Mouse (Mus musculus) hindbrain, embryonic 12.5 days (tissue): ENCODE results near the gene Papss1. TPM values are rescaled to one million over a fixed set of nuclear protein-coding genes. Genes with fewer than 3 reads are reported as not detected.
A peak's percentile ranks its signal among the peaks of the same experiment; 100 is the strongest.

Experiments
- ATAC-seq: fragments of 200-750 bp; cut with Nextera tagmentation; 2 replicates; pipeline ENCODE4 v1.8.0; 2017; ENCODE audit warnings: moderate TSS enrichment; ENCODE audit not compliant: low FRiP score
- H3K27ac ChIP-seq: fragments of 300-500 bp; sonication (generic); 2 replicates; pipeline ENCODE4 v1.5.1; 2016; ENCODE audit warnings: mild to moderate bottlenecking
- H3K27me3 ChIP-seq: fragments of 300-500 bp; sonication (generic); 2 replicates; pipeline ENCODE4 v1.6.1; 2016; ENCODE audit warnings: mild to moderate bottlenecking
- H3K36me3 ChIP-seq: fragments of 300-500 bp; sonication (generic); 2 replicates; pipeline ENCODE4 v1.6.1; 2016; ENCODE audit warnings: mild to moderate bottlenecking
- H3K4me1 ChIP-seq: fragments of 300-500 bp; sonication (generic); 2 replicates; pipeline ENCODE4 v1.6.1; 2016
- H3K4me2 ChIP-seq: fragments of 300-500 bp; sonication (generic); replicated peaks from 2 replicates; pipeline ENCODE4 v1.6.1; 2016; ENCODE audit warnings: mild to moderate bottlenecking
- H3K4me3 ChIP-seq: fragments of 300-500 bp; sonication (generic); 2 replicates; pipeline ENCODE4 v1.5.1; 2016; ENCODE audit warnings: mild to moderate bottlenecking
- H3K9ac ChIP-seq: fragments of 300-500 bp; sonication (generic); 2 replicates; pipeline ENCODE4 v1.6.1; 2016; ENCODE audit warnings: mild to moderate bottlenecking, moderate library complexity
- H3K9me3 ChIP-seq: fragments of 300-500 bp; sonication (generic); replicated peaks from 2 replicates; pipeline ENCODE4 v1.6.1; 2016; ENCODE audit warnings: mild to moderate bottlenecking
- WGBS: fragments of 180-500 bp; shearing (Covaris S2); methylation state at CpG from one replicate; pipeline ENCODE4 v1.1.7; 2016; 5-methylcytosine and 5-hydroxymethylcytosine counted together
- polyA plus RNA-seq: library from polyadenylated mRNA; unstranded; fragments of >200 nt; fragmentation: Nextera tagmentation; extraction: Ambion mirVana; gene quantifications from 2 replicates; pipeline ENCODE4 v1.2.1, GENCODE M21; 2016

Papss1 gene
- polyA plus RNA-seq, 1 experiment from 2014 or later = 107 TPM

DNA sequence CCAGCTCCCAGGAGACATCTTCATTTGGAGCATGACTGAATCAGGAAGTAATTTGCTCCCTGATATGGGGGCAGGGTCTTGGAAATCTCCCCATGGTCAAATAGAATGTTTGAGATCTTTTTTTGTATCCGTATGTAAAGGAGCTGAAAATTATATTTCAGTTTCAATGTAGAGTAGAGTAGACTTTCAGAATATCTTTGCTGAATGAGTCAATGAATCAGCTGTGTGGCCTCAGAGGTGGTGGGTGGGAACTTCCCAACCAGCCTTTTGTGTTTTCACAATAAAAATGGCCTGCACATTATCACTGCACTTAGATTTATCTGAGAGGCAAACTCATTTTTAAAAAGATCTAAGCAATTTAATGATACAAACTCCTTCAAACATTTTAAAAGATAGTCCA, 58.6 kb downstream of the Papss1 start:
- Histone ChIP-seq H3K36me3 (peaks cover 38% of the 10 kb centered on the region), H3K9ac (no peak overlapping the region), H3K4me2 (no peak overlapping the region), H3K27me3 (no peaks in the 10 kb centered on the region), H3K4me3 (no peak overlapping the region), H3K9me3 (no peaks in the 10 kb centered on the region), H3K27ac (no peak overlapping the region), H3K4me1 (no peaks in the 10 kb centered on the region)
- 95% methylated on average over 1 of the region's 1 CpGs for WGBS
- no peak for ATAC-seq

GRCm38 (mm10) chr3:131624063-131624462, 59.5 kb downstream of the Papss1 start:
- H3K4me3 ChIP-seq = no peak overlapping the region
- no peaks in the 10 kb centered on the region for H3K4me1 ChIP-seq
- H3K36me3 ChIP-seq = peaks cover 29% of the 10 kb centered on the region
- no peaks in the 10 kb centered on the region for H3K9me3 ChIP-seq
- no peak overlapping the region for H3K9ac ChIP-seq
- H3K4me2 ChIP-seq = no peak overlapping the region
- no peak for ATAC-seq
- WGBS = 90% methylated on average over 9 of the region's 9 CpGs
- no peak overlapping the region for H3K27ac ChIP-seq
- H3K27me3 ChIP-seq = no peaks in the 10 kb centered on the region

DNA sequence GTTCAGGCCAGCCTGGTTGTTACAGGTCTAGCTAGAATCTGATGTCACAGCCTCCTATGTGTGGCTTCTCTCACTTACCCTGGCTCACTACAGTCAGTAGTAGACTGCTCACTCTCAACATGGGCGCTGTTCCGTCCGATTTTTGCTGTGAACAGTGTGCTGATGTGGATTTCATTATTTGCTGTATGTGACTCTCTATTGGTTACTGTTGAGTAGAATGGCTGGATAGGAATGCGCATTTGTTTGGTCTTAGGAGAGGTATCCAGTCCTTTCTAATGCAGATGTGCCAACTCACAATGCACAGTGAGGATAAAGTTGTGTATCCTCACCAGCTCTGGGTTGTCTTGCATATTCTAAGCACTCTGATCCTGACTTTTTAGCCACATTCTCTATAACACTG, 62.9 kb downstream of the Papss1 start:
- H3K4me3 ChIP-seq = no peak overlapping the region
- no peaks in the 10 kb centered on the region for H3K9me3 ChIP-seq
- 88% methylated on average over 4 of the region's 4 CpGs for WGBS
- H3K36me3 ChIP-seq = peaks cover 35% of the 10 kb centered on the region
- no peaks in the 10 kb centered on the region for H3K27me3 ChIP-seq
- H3K4me2 ChIP-seq = no peak overlapping the region
- no peaks in the 10 kb centered on the region for H3K4me1 ChIP-seq
- no peak overlapping the region for H3K27ac ChIP-seq
- ATAC-seq = no peak
- H3K9ac ChIP-seq = no peak overlapping the region

DNA sequence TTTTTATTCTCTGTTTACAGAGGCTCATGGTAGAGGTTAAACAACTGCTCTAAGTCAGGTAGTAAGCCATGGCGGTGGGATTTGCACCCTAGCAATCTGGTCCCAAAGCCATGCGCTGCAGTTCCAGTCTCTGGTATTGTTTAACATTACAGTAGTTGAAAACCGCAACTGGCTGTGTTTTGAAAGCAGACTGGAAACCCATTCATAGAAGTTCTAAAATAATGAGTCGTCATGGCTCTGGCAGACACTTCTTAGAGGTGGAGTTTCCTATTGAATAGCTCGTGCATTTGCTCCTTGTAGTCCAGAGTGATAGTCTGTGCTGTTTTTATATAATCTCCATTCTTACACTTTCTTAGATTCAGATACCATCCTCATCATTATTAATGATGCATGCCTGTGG, 63.7 kb downstream of the Papss1 start:
- 86% methylated on average over 5 of the region's 5 CpGs for WGBS
- H3K4me1 ChIP-seq = no peaks in the 10 kb centered on the region
- no peak overlapping the region for H3K27ac ChIP-seq
- no peak overlapping the region for H3K4me3 ChIP-seq
- no peaks in the 10 kb centered on the region for H3K27me3 ChIP-seq
- no peak for ATAC-seq
- no peaks in the 10 kb centered on the region for H3K9me3 ChIP-seq
- H3K4me2 ChIP-seq = no peak overlapping the region
- peaks cover 30% of the 10 kb centered on the region for H3K36me3 ChIP-seq
- H3K9ac ChIP-seq = no peak overlapping the region

DNA sequence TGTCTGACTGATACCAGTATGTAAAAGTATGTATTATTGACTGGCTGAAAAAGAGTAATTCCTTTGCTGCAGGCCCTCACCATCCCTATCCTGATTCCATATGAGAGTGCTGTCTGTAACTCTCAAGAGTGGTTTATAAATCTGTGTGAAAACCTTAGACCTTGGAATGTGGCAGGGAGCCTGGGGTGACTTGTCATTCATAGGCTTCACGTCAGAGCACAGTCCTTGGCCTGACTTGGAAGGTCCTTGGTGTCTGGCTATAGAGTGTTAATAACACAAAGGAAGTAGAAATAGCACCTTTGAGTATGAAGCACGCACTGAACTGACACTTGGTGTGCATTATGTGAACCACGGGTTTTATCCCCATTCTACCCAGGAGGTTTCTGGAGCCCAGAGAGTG, 64.4 kb downstream of the Papss1 start:
- Histone ChIP-seq H3K4me3 (no peak overlapping the region), H3K4me1 (no peaks in the 10 kb centered on the region), H3K4me2 (no peak overlapping the region), H3K9me3 (no peaks in the 10 kb centered on the region), H3K9ac (no peak overlapping the region), H3K27me3 (no peaks in the 10 kb centered on the region), H3K27ac (no peak overlapping the region), H3K36me3 (peaks cover 30% of the 10 kb centered on the region; the same call in 1 of the 2 replicates)
- WGBS = 81% methylated on average over 3 of the region's 3 CpGs
- no peak for ATAC-seq

DNA sequence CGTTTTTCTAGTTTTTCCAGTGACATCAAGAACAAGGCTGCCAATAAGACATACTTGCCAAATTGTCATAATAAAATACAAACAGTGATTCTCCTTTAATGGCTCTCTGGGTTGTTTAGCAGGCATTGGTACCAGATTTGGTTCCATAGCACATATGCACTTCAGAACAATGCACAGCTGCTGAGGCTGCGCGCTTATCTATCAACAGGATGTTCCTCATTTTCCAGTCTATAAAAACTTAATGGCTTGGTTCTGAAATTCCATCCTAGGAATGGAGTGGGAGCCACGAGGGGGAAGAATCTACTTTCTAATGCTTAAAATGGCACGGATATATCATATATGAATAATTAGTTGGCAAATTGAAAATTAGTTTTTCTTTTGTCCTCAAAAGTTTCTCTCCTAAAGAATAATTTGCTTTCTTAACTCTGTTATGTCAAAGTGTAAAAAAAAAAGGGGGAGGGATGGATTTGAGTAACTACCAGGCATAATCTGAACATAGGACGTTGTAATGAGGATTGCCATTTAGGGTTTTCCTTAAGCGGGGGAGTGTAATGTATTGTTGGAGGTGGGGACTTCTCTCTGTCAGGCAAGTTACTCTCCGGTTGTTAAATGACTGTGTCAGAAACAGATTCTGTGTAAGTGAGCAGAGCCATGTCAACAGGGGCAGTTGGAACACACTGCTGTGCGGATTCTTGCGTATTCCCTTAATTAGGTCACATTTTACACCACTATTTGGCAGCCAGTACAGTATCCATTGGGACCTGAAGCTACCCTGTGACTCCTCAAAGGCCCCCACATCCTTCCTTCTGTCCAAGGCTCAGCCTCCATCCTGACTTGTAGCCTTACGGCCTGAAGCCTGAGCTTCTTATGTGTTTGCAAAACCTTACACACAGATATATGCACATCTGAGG, 66.1 kb downstream of the Papss1 start:
- Histone ChIP-seq H3K4me1 (no peaks in the 10 kb centered on the region), H3K4me2 (no peak overlapping the region), H3K36me3 (peaks cover 24% of the 10 kb centered on the region), H3K4me3 (no peak overlapping the region), H3K9me3 (no peaks in the 10 kb centered on the region), H3K9ac (no peak overlapping the region), H3K27ac (no peak overlapping the region), H3K27me3 (no peaks in the 10 kb centered on the region)
- ATAC-seq = no peak
- 87% methylated on average over 11 of the region's 11 CpGs for WGBS

GRCm38 (mm10) chr3:131631318-131631870, 66.8 kb downstream of the Papss1 start:
- H3K9me3 ChIP-seq = no peaks in the 10 kb centered on the region
- H3K27me3 ChIP-seq = no peaks in the 10 kb centered on the region
- no peak overlapping the region for H3K9ac ChIP-seq
- peaks cover 1% of the 10 kb centered on the region; the same call in 1 of the 2 replicates for H3K4me1 ChIP-seq
- ATAC-seq = no peak
- WGBS = 84% methylated on average over 16 of the region's 16 CpGs
- H3K36me3 ChIP-seq = peaks cover 24% of the 10 kb centered on the region
- no peak overlapping the region for H3K27ac ChIP-seq
- H3K4me3 ChIP-seq = no peak overlapping the region
- H3K4me2 ChIP-seq = no peak overlapping the region

DNA sequence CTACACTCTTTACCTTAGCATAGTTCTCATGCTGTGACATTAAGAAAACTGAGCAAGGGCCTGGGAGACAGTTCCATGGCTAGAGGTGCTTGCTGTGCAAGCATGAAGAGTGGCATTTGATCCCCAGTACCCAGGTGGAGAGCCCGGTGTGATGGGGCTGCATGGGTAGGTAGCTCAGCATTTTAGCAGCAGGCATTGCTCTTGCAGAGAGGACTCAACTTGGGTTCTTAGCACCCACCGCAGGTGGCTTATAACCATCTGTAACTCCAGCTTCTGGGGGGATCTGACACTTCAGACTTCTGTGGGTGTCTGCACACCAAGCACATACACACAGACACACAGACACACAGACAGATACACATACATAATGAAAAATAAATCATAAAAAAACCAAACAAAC, 69.5 kb downstream of the Papss1 start:
- Histone ChIP-seq H3K36me3 (peaks cover 19% of the 10 kb centered on the region; the same call in 1 of the 2 replicates), H3K27me3 (no peaks in the 10 kb centered on the region), H3K4me3 (no peak overlapping the region), H3K27ac (no peak overlapping the region), H3K4me1 (peaks cover 10% of the 10 kb centered on the region), H3K4me2 (no peak overlapping the region), H3K9me3 (no peaks in the 10 kb centered on the region), H3K9ac (no peak overlapping the region)
- no peak for ATAC-seq
- WGBS = 90% methylated on average over 2 of the region's 2 CpGs

GRCm38 (mm10) chr3:131636126-131636525, 71.6 kb downstream of the Papss1 start:
- Histone ChIP-seq H3K27me3 (no peaks in the 10 kb centered on the region), H3K36me3 (peaks cover 19% of the 10 kb centered on the region; the same call in 1 of the 2 replicates), H3K9ac (no peak overlapping the region), H3K4me1 (peaks cover 10% of the 10 kb centered on the region), H3K27ac (no peak overlapping the region; the same call in 1 of the 2 replicates), H3K4me2 (no peak overlapping the region), H3K9me3 (no peaks in the 10 kb centered on the region), H3K4me3 (no peak overlapping the region)
- ATAC-seq = no peak
- WGBS = 42% methylated on average over 5 of the region's 5 CpGs

DNA sequence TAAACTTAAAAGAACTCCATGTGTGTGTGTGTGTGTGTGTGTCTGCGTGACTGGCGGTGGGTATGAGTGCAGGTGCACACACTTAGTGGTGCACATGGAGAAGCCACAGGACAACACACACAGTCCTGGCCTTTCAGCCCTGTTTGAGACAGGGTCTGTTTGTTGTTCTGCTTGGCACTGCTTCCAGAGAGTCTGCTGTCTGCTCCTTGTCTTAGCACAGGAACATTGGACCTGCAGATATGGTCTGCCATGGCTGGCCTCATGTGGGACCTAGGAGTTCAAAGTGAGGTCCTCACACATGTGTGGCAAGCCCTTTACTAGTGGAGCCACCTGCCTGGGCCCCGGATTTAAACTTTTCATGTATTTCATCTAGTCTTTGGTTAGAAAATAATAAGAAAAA, 72.4 kb downstream of the Papss1 start:
- no peak overlapping the region for H3K9ac ChIP-seq
- no peak overlapping the region for H3K4me3 ChIP-seq
- H3K36me3 ChIP-seq = peaks cover 12% of the 10 kb centered on the region; the same call in 1 of the 2 replicates
- H3K27ac ChIP-seq = no peak overlapping the region
- ATAC-seq = peak; percentile 51
- peaks cover 10% of the 10 kb centered on the region for H3K4me1 ChIP-seq
- no peaks in the 10 kb centered on the region for H3K27me3 ChIP-seq
- WGBS = 91% methylated on average over 3 of the region's 3 CpGs
- H3K4me2 ChIP-seq = no peak overlapping the region
- no peaks in the 10 kb centered on the region for H3K9me3 ChIP-seq

DNA sequence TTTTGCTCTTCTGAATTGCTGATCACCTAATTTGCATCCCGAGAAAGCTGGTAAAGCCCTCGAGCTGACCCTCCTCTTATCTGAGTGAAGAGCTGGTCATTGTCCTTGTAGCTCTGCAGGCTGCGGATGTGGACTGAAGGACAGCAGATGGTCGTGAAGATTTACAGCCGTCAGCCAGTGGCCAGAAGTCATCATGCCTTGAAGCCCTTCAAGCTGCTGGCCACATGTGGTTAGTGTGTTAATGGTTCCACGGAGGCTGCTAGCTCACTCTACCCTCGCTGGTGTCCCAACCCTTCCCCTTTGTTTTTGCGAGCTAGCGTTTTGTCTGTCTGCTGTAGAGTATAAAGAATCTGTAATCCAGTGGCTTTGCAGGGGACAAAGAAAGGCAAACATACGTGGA, 73.1 kb downstream of the Papss1 start:
- Histone ChIP-seq H3K4me3 (no peak overlapping the region), H3K9ac (no peak overlapping the region), H3K27me3 (no peaks in the 10 kb centered on the region), H3K36me3 (peaks cover 9% of the 10 kb centered on the region; the same call in 1 of the 2 replicates), H3K27ac (no peak overlapping the region), H3K4me1 (peaks cover 10% of the 10 kb centered on the region), H3K4me2 (no peak overlapping the region), H3K9me3 (no peaks in the 10 kb centered on the region)
- peak; percentile 46; the same call in 1 of the 2 replicates for ATAC-seq
- 22% methylated on average over 10 of the region's 10 CpGs for WGBS

- Histone ChIP-seq H3K4me2 (no peak overlapping the region), H3K9me3 (no peaks in the 10 kb centered on the region), H3K27ac (no peak overlapping the region), H3K4me3 (no peak overlapping the region), H3K4me1 (peaks cover 10% of the 10 kb centered on the region), H3K27me3 (no peaks in the 10 kb centered on the region), H3K9ac (no peak overlapping the region), H3K36me3 (peaks cover 13% of the 10 kb centered on the region; the same call in 1 of the 2 replicates)
- 0 out of 2 replicates have a peak, but pooled peaks have one; percentile 33 for ATAC-seq
- 79% methylated on average over 7 of the region's 7 CpGs for WGBS
Observed at GRCm38 (mm10) chr3:131638216-131638615, 73.6 kb downstream of the Papss1 start.
